Mouse (Mus musculus): ENCODE measurements around the gene Sec14l3.

The Sec14l3 gene

GRCm38 (mm10) chr11:4118081-4118921 is 53.7 kb downstream of the Sec14l3 start:
- in situ Hi-C loops (cut with MboI; ENCODE audit: low pct_unique_long_range_greater_than_20kb in 1 of 2, low sequenced_read_pairs in 2 of 2, unreplicated experiment in 1 of 2), result no loop called here

- in situ Hi-C loops (cut with MboI; ENCODE audit: low pct_unique_long_range_greater_than_20kb in 1 of 2, low sequenced_read_pairs in 2 of 2, unreplicated experiment in 1 of 2), result no loop called here
These were observed 55.0 kb downstream of the Sec14l3 start for GRCm38 (mm10) chr11:4119635-4120034.

- in situ Hi-C loops (cut with MboI; ENCODE audit: low pct_unique_long_range_greater_than_20kb in 1 of 2, low sequenced_read_pairs in 2 of 2, unreplicated experiment in 1 of 2), result no loop called here
These were observed 57.0 kb downstream of the Sec14l3 start for GRCm38 (mm10) chr11:4121691-4122090.

- in situ Hi-C loops (cut with MboI; ENCODE audit: low pct_unique_long_range_greater_than_20kb in 1 of 2, low sequenced_read_pairs in 2 of 2, unreplicated experiment in 1 of 2), result no loop called here
These were observed 57.6 kb downstream of the Sec14l3 start for GRCm38 (mm10) chr11:4122226-4122625.

GRCm38 (mm10) chr11:4122742-4123579 is 58.3 kb downstream of the Sec14l3 start, which contains the start of gene Sec14l2:
TSS of gene Sec14l2 (minus strand) at chr11:4123415.
- in situ Hi-C loops (cut with MboI; ENCODE audit: low pct_unique_long_range_greater_than_20kb in 1 of 2, low sequenced_read_pairs in 2 of 2, unreplicated experiment in 1 of 2), result no loop called here

- in situ Hi-C loops (cut with MboI; ENCODE audit: low pct_unique_long_range_greater_than_20kb in 1 of 2, low sequenced_read_pairs in 2 of 2, unreplicated experiment in 1 of 2), result no loop called here
These were observed 59.3 kb downstream of the Sec14l3 start for GRCm38 (mm10) chr11:4123922-4124321.

GRCm38 (mm10) chr11:4127059-4127458 is 62.4 kb downstream of the Sec14l3 start:
- in situ Hi-C loops (cut with MboI; ENCODE audit: low pct_unique_long_range_greater_than_20kb in 1 of 2, low sequenced_read_pairs in 2 of 2, unreplicated experiment in 1 of 2), result no loop called here

All from mouse embryonic stem cell (cell line).